Mouse (Mus musculus) lung, postnatal 10 days (tissue): ENCODE measurements around the gene Tmem229b.
A peak's percentile ranks its signal among the peaks of the same experiment; 100 is the strongest.
"Not testable (repeated sequence)": the region's sequence is repeated elsewhere in the genome, so short reads cannot be mapped to it uniquely, and the experiment has no call there.

Experiments used
- DNase-seq: peaks from one replicate; pipeline ENCODE4 v3.0.0; 2021

Gene Tmem229b

GRCm38 (mm10) chr12:79007126-79007753 lies at the start of gene Tmem229b:
TSS of gene Tmem229b (minus strand) at chr12:79007627.
- peak; percentile 65 for DNase-seq

GRCm38 (mm10) chr12:79055276-79055675 lies 47.8 kb upstream of the Tmem229b start:
- peak; percentile 8 for DNase-seq

GRCm38 (mm10) chr12:79052073-79052472 lies 44.6 kb upstream of the Tmem229b start:
- DNase-seq: no peak

GRCm38 (mm10) chr12:79050545-79051212 lies 43.3 kb upstream of the Tmem229b start:
- DNase-seq: peak; percentile 79

- DNase-seq: no peak
Measured at GRCm38 (mm10) chr12:79049807-79050206, 42.4 kb upstream of the Tmem229b start.

- DNase-seq: no peak
Measured at GRCm38 (mm10) chr12:79048898-79049297, 41.5 kb upstream of the Tmem229b start.

GRCm38 (mm10) chr12:79047203-79047602 lies 39.8 kb upstream of the Tmem229b start:
- DNase-seq: no peak

- DNase-seq: no peak
Measured at GRCm38 (mm10) chr12:79046171-79046570, 38.7 kb upstream of the Tmem229b start.

GRCm38 (mm10) chr12:79044668-79045067 lies 37.2 kb upstream of the Tmem229b start:
- peak; percentile 73 for DNase-seq

- no peak for DNase-seq
Measured at GRCm38 (mm10) chr12:79041436-79041835, 34.0 kb upstream of the Tmem229b start.

GRCm38 (mm10) chr12:79040201-79040827 lies 32.9 kb upstream of the Tmem229b start:
- no peak for DNase-seq

GRCm38 (mm10) chr12:79039708-79040107 lies 32.3 kb upstream of the Tmem229b start:
- no peak for DNase-seq

- DNase-seq: peak; percentile 51
Measured at GRCm38 (mm10) chr12:79035349-79035748, 27.9 kb upstream of the Tmem229b start.

- DNase-seq: no peak
Measured at GRCm38 (mm10) chr12:79034331-79034730, 26.9 kb upstream of the Tmem229b start.

GRCm38 (mm10) chr12:79028911-79029861 lies 21.8 kb upstream of the Tmem229b start, which contains the start of gene Plekhh1:
TSS of gene Plekhh1 (plus strand) at chr12:79029163.
- DNase-seq: peak; percentile 74

- DNase-seq: not testable (repeated sequence)
Measured at GRCm38 (mm10) chr12:79027526-79027925, 20.1 kb upstream of the Tmem229b start.

GRCm38 (mm10) chr12:79022882-79023281 lies 15.5 kb upstream of the Tmem229b start:
- peak; percentile 81 for DNase-seq

- DNase-seq: no peak
Measured at GRCm38 (mm10) chr12:79021902-79022301, 14.5 kb upstream of the Tmem229b start.

- peak; percentile 24 for DNase-seq
Measured at GRCm38 (mm10) chr12:79017994-79018399, 10.6 kb upstream of the Tmem229b start.

- DNase-seq: no peak
Measured at GRCm38 (mm10) chr12:79016109-79016508, 8.7 kb upstream of the Tmem229b start.

GRCm38 (mm10) chr12:79010569-79010968 lies 3.1 kb upstream of the Tmem229b start:
- DNase-seq: peak; percentile 22

- peak; percentile 68 for DNase-seq
Measured at GRCm38 (mm10) chr12:79006478-79007125, 825 bp downstream of the Tmem229b start.
